Mouse (Mus musculus) cerebellum, adult 2 months (tissue): Measurements from ENCODE around the gene Manf.
A peak's percentile ranks its signal among the peaks of the same experiment; 100 is the strongest.

Experiments
- CTCF ChIP-seq: fragments of 200-500 bp; IDR thresholded peaks from 2 replicates; pipeline ENCODE4 v1.5.1; 2011; ENCODE audit warnings: low read depth, mild to moderate bottlenecking, control low read depth, low read length, moderate library complexity, borderline replicate concordance; ENCODE audit not compliant: insufficient read depth
- POLR2A ChIP-seq: fragments of 200-500 bp; IDR thresholded peaks from 2 replicates; pipeline ENCODE4 v1.6.1; 2011; ENCODE audit warnings: low read length, control low read depth, borderline replicate concordance; ENCODE audit not compliant: insufficient read depth

DNA sequence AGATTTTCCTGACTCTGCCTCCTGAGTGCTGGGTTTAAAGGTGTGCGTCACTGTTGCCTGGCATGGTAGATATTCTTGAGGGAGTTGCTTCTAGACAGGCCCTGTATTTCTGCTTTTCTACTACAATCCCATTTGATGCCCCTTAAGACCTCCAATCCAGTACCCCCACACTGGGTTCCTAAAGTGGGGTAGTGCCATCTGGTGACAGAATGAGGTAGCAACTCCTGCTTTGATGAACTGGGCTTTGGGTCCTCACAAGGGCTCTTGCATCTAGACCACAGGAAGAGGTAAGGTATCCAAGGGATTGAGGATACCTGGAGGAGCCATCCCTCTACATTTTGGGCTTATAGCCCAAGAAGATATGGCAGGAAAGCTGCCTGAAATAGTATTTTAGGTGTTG is 72.6 kb downstream of the Manf start:
- no peak for TF ChIP-seq POLR2A
- peak; percentile 45; the same call in 1 of the 2 replicates for TF ChIP-seq CTCF
